Mouse (Mus musculus) brain, embryonic 14.5 days (tissue): ENCODE results near the gene Lrrc36.

ENCODE experiments used
- CTCF ChIP-seq: fragments of 200-500 bp; IDR thresholded peaks from 2 replicates; pipeline ENCODE4 v1.5.1; 2012; ENCODE audit warnings: inconsistent platforms, mild to moderate bottlenecking, moderate library complexity, borderline replicate concordance; ENCODE audit not compliant: insufficient read depth, insufficient read length; ENCODE audit errors: extremely low read depth
- POLR2A ChIP-seq: fragments of 200-500 bp; IDR thresholded peaks from 2 replicates; pipeline ENCODE4 v1.6.1; 2012; ENCODE audit warnings: mild to moderate bottlenecking, inconsistent platforms, borderline replicate concordance; ENCODE audit not compliant: poor library complexity, insufficient read depth, insufficient read length, severe bottlenecking; ENCODE audit errors: extremely low read depth

- TF ChIP-seq POLR2A (no peak), CTCF (no peak)
Observed at GRCm38 (mm10) chr8:105455218-105455617, 41.8 kb downstream of the Lrrc36 start.
